Mouse (Mus musculus): Measurements from ENCODE around the gene Hgd.

GRCm38 (mm10) chr16:37645799-37646198 is 65.8 kb downstream of the Hgd start:
- TF ChIP-seq CHD2 (IDR thresholded peaks at IDR 0.05; ENCODE audit: low read depth, low read length): no peak
- TF ChIP-seq ZNF384 (IDR thresholded peaks at IDR 0.05; ENCODE audit: low read depth, low read length): no peak

All from ES-E14 (cell line).